Mouse (Mus musculus) large intestine, adult 2 months (tissue): Measurements from ENCODE around the gene Cdkn2aip. TPM values are rescaled to one million over a fixed set of nuclear protein-coding genes. Genes with fewer than 3 reads are reported as not detected.

ENCODE experiments used
- DNase-seq: peaks from one replicate; pipeline ENCODE4 v3.0.0-alpha.2; 2012; ENCODE audit warnings: low read depth, low spot score
- WGBS: fragments of 180-500 bp; shearing (Covaris S2); methylation state at CpG from one replicate; pipeline ENCODE4 v1.1.7; 2018; 5-methylcytosine and 5-hydroxymethylcytosine counted together
- polyA plus RNA-seq: library from polyadenylated mRNA; depleted of rRNA; stranded (reverse); fragments of >200 nt; gene quantifications from 2 replicates; pipeline ENCODE4 v1.2.3, GENCODE M21; 2012; rRNA removed

The Cdkn2aip gene
- 4.3 and 8.2 TPM in 2 replicates for polyA plus RNA-seq

DNA sequence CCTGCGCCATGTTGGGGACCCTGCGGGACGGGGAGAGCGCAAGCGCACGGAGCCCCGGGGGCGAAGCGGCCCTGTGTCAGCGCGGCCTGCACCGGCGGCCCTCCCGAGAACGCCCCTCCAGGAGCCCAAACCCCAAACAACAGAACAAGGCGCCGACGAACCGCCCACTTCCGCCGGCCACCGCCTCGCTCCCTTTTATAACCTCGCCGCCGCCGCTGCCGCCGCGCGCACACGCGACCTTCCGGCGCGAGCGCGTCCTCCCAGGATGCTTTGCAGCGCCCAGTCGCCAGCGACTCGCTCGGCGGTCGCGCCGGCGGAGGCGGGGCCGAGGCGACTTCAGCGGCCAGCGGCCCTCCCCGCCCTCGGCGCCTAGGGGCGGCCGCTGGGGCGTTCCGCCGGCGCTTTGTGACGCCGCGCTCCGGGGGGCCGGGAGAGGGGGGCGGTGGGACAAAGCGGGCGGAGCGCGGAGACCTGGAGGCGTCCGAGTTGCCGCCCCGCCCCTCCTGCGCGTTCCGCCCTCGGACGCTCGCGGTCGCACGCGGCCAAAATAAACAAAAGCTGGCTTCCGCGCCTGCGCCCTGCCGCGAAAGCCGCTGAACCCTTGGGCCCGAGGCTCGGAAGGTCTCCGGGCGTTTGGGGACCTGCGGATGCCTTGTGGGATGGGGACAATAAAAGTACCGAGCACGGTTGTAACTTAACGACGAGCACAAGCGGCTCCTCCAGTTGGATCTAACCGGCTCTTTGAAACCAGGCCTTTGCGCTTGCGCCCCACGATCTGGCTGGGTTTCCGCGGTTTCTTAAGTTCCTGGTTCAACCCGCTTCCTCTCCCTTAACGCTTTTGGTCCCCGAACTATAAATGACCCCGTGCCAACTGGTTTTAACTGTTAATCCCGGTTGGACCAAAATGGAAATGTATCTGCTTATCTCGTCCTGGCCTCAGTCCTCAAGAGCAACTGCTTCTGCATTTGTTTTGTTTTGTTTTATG, at the start of gene Cdkn2aip:
TSS of gene Cdkn2aip (minus strand) at position 172 of the 985 bp plus-strand sequence.
- DNase-seq: peak; percentile 72
- under 1% methylated on average over 105 of the region's 114 CpGs for WGBS

DNA sequence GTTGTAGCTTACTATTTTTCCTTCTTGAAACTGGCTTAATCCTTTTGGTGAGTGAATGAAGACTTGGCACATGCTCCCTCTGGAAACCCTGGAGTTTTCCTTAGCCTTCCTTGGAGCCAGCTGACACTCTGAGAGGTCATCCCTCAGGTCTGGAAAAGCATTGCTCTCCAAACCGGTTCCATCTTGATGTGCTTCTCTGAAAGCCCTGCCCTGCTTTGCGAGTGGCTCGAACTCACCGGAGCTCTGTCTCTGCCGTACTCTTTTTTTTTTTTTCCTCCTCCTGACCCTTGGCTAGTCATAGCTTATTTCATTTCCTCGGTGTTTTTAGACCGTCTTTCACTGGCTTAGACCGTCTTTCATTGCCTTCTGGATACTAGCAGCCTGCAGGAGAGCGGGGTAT, 49.5 kb upstream of the Cdkn2aip start:
- WGBS: 18% methylated on average over 9 of the region's 9 CpGs
- DNase-seq: no peak

DNA sequence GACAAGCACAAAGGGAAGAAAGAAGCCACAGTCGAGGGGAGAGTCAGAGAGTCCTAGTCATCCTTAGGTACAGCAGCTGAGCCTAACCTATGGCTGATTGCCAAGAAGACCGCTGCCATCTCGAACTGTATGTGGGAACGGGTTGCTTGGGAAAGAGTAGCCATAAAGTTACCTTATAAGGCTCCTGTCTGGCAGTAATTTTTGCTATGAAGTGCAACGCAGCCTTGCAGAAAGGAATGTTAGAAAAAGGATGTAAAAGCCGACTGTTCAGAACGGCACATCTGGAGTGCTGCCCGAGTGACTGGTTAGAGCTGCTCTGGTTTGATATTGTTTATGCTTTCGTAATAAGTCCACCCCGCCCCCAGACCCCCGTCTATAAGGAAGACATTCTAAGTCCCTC, 47.0 kb upstream of the Cdkn2aip start:
- DNase-seq: no peak

DNA sequence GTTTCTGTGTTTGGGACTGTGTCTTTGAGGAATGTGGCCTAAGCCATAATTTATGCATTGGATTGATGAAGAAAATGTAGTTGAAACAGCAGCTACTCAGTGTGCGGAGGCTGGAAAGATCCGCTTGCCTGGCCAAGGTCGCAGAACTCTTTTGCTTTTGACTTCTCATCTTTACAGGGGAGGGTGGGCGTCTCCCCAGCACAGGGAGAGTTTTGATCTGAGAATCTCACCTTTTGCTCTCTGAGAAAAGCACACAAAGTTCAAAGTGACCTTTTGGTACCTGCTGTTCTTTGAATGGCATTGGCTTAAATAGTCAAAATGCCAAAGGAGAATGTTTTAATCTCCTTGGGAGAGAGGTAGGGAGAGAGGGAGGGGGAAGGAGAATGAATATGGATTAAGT, 46.5 kb upstream of the Cdkn2aip start:
- 77% methylated on average over 4 of the region's 4 CpGs for WGBS
- DNase-seq: no peak

More for the DNA sequence above, 47.0 kb upstream of the Cdkn2aip start:
- 23% methylated on average over 11 of the region's 11 CpGs for WGBS

DNA sequence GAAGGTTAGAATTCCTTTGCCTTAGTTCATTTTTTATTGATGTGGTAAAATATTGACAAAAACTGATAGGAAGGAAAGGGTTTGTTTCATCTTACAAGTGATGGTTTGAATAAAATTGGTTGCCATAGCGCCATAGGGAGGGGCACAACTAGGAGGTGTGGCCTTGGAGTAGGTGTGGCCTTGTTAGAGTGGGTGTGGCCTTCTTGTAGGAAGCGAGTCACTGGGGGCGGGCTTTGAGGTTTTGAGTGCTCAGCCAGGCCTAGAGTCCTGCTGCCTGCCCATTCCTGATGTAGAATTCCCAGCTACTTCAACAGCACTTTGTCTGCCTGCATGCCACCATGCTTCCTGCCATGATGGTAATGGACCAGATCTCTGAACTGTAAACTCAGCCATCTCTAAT, 39.4 kb upstream of the Cdkn2aip start:
- no peak for DNase-seq
- WGBS: 88% methylated on average over 3 of the region's 3 CpGs

DNA sequence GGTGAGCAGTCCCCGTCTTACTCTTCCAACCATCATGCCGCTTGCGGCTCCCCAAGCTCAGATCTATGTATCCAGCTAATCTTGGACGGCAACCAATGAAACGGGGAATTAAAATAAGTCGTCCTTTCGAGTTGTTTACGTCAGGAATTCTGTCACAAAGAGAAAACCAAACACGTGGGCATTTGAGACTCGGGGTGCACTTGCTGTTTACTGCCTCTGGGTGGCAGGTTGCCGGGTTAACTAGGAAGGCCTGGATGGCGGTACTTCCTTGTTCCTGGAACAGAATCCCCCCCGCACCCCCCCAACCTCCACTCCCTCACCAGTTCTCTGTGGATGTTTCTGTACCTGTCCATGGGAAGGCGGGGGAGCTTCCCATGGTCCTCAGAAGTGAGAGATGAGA, 36.4 kb upstream of the Cdkn2aip start:
- no peak for DNase-seq
- WGBS: 43% methylated on average over 14 of the region's 14 CpGs

DNA sequence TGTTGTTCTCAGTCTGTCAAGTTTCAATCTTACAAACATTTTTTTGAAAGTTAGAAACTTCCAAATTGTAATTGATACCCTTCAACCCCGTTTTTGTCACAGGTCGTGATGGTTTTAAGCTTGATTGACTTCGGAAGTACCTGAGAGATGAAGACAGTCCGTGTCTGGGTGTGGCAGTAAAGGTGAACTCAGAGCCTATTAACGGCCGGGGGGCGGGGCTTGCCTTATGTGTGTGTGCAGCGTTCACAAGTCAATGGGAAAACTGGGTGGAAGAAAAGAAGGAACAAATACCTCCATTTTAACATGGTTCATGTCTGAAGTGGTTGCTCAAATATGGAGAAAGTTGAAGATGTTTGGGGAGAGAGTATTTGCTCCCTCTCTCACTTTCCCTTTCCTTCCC, 35.8 kb upstream of the Cdkn2aip start:
- DNase-seq: peak; percentile 45
- 27% methylated on average over 8 of the region's 8 CpGs for WGBS

DNA sequence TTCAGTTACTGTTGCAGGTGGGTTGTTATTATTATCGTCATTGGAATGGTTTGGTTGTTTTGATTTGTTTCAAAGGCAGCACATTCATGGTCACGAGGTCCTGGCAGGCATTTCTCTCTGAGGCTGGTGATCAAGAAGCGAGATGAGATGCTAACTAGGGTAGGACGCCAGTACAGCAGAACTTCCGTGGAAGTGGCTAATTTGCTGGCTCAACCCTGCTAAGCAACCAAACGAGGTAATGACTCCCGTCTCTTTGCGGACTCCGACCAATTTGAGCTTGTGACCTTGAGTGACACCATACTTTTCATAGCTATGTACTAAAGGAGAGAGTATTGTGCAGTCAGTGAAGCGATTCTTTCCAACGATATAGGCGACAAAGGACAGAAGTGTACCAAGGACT, 32.6 kb upstream of the Cdkn2aip start:
- WGBS: 69% methylated on average over 12 of the region's 12 CpGs
- DNase-seq: no peak

DNA sequence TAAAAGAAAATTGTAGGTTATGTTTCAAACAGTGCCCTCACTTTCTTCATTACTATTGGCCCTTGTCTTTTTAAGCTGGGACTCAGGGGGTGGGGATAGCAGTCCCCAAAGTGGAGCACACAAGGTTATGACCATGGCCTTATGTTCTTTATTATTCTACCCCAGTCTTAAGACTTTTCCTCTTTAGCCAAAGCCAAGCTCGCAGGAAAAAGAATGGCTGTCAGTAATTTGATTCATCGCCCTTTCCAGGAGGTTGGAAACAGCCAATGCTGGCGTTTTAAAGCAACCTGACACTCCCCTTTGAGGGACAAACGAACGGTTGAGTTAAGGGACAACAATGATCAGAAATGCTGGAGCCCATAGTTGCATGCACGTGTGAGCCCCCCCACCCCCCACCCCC, 32.1 kb upstream of the Cdkn2aip start:
- 54% methylated on average over 6 of the region's 6 CpGs for WGBS
- no peak for DNase-seq

DNA sequence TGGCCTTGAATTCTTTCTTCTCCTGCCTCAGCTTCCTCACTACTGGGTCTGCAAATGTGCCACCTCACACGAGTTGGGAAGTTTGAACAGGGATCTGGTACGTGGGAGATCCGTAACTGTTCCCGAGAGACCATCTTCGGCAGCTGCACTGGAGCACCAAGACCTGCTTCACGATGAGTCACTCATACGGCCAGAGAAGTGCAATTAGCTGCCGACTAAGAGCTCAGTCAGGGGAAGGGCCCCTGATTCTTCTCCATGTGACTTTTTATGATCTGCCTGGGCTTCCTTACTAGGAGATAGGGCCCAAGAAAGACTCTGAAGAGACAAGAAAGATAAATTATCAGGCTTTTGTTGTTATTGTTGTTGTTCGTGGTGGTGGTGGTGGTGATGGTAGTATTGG, 31.1 kb upstream of the Cdkn2aip start:
- no peak for DNase-seq
- WGBS: 41% methylated on average over 9 of the region's 9 CpGs

DNA sequence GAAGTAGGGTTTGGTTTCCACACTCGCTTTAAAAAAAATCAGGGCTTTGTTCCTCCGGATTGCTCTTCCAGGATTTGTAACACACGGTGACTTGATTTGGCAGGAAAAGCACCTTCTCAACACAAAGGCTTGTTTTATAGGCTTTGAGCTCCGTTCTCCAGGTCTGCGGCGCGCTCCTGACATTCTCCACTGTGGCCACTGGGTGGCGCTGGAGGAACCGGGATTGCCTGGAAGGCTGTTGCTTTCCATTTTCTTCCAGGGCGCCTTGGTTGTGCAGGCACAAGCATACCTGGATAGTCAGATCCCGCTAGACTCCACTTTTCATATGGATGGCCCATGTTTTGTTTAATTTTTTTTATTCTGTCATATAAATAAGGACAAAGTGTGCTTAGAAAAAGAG, 29.7 kb upstream of the Cdkn2aip start:
- peak; percentile 62 for DNase-seq
- WGBS: 5% methylated on average over 11 of the region's 11 CpGs

DNA sequence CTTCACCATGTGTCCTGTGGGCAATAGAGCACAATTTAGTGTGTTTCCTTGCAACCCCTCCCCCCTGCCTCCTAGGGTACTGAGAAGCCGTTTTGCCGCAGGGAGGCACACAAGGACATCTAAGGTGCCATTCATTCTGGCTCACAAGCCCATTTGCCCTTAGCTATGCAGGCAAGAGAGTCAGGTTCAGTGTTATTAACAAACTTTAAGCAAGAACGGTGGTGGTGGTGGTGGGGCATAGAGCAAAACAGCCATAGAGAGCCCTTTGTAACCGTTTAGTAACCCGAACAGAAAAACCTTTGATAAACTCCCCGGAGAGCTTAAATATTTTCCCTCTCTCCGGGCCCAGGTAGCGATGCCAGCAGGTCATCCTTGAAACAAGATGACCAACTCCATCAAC, 29.3 kb upstream of the Cdkn2aip start:
- WGBS: 26% methylated on average over 8 of the region's 8 CpGs
- no peak for DNase-seq

DNA sequence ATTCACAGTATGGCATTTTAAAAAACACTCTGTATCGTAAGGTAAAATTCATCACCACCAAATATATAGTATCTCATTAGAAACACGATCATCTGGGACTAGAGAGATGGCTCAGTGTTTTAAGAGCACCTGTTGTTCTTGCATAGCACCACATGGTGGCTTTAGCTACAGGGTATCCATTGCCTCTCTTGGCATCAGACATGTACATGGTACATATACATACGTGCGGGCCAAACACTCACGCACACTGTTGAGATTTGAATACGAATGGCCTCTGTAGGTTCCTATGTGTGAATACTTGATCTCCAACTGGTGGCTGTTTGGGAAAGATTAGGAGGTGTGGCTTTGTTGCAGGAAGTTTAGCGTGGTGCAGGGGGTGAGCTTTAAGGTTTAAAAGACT, 28.6 kb upstream of the Cdkn2aip start:
- 81% methylated on average over 7 of the region's 7 CpGs for WGBS
- DNase-seq: no peak

DNA sequence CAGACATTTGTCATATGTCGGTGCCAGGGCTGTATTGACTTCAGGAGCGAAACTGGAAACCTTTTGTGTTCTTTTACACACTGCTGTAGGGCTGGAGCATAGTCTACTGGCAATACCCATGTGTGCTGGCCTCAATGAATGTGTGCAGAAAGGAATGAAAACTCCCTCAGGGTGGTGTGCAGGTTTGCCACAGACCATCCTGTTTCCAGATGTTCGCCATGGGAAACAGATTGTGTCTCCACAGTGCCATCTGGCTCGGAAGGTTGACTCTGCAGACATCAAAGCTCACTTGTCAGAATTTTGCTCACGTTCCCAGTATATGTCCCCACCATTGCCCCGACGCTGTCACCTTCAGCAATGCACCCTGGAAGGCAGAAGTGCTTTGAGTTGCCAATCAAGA, 23.4 kb upstream of the Cdkn2aip start:
- 66% methylated on average over 7 of the region's 7 CpGs for WGBS
- DNase-seq: no peak

DNA sequence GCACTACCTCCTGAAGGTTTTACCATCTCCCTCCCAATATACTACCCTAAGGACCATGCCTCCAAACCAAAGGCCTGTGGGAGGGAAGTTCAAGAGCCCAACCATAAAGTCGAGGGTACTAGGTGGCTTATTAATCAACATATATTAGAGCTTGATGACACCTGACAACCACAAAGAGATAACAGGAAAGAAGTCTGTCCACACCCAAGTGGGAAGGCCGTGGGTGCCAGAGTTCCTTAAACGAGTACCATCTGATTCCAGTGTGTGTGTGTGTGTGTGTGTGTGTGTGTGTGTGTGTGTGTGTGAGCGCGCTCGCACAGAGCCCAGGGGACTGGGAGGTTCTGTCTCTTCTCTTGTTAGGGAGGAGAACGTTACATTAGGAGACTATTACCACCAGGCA, 15.6 kb upstream of the Cdkn2aip start:
- 70% methylated on average over 7 of the region's 7 CpGs for WGBS

DNA sequence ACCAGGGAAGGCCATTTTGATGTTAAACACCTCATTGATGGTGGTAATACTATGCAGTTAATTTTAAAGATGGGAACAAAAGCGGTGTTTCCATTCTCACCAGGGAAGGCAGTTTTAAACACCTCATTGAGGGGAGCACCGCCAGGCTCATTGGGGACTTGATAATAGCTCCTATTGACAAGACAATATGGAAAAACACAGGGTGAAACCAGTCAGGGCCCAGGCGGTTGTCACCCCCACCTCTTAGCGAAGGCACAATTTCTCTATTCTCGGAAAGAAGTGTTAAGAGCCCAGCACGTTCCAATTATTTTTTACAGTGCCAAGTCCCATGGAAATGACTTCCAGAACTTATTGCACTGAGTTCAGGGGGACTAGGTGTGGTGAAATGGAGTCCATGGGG, 13.2 kb upstream of the Cdkn2aip start:
- no peak for DNase-seq
- WGBS: 69% methylated on average over 6 of the region's 6 CpGs

More for the DNA sequence above, 15.6 kb upstream of the Cdkn2aip start:
- DNase-seq: no peak

DNA sequence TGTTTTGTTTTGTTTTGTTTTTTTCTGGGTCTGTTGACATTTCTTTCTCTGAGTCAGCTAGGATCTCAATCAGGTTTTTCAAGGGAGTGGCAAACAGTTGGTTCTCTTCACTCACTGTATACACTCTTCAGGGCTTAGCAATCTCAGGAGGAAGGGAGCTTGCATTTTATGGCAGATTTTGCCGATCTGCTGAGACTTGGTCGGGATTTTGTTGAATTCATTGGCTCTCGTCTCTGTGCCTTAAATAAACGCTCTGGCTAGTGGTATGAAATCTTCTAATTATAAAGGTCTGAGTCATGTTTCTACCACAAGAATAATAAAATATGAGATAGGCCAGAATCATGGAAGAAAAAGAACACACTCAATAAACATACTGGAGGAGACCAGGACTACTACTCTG, 7.9 kb upstream of the Cdkn2aip start:
- DNase-seq: no peak
- 9% methylated on average over 4 of the region's 4 CpGs for WGBS

DNA sequence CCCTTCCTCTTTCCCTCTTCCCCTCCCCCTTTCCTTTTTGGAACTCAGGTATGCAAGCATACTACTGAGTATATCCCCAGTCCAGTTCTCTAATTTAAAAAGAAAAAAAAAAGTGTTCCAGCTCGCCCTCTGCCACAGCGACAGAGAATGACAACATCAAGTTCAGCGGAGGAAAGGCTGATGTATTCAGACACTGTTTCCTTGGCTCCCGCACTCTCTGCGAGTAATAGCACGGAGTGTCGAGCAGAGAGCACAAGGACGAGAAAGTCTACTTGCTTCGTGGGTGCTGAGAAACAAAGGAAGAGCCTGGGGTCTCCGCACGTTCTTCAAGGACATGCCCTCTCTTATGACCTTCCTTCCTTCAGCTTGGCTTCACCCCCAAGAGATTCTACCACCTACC, 4.9 kb upstream of the Cdkn2aip start:
- DNase-seq: no peak
- 59% methylated on average over 11 of the region's 11 CpGs for WGBS

DNA sequence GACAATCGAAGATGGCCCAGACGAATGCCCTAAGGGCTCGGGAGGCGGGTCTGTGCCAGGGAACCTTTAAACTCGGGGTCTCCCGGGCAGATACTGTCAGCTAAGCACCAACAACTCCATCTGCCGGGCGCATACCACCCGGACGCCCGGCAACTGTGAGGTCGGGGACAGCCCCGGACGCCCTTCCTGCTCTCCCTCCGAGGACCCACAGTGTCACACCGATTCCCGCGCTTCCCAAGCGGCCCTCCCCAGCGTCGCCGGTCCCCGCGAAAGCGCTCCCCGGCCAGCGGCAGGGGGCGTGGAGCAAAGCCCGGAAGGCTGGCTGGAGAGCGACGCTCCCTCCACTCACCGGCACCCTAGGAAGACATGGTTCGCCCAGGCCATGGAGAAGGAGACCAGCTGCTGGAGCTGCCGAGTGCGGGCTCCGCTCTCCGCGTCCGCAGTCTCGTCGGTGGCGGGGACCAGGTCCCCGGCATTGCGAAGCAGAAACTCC, 515 bp downstream of the Cdkn2aip start:
- no peak for DNase-seq

DNA sequence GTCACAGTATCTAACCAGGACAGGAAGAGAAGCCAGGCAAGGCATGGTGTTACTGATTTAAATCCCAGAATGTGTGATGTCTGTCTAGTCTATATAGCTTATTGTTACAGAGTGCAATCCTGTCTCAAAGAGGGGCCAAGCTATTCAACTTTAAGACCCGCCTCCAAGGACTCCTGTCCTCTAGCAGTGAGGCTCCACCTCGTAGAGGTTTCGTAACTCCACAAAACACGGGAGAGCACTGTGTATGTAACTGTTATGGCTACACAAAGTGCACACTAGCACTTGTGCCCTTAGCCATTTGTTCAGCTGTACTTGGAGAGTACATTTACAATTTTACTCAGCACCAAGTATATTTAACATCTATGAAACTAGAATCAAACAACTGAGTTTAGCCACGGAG, 5.6 kb downstream of the Cdkn2aip start:
- whole genome bisulfite sequencing: 30% methylated on average over 5 of the region's 5 CpGs
- no peak for DNase-seq

More for the DNA sequence above, 515 bp downstream of the Cdkn2aip start:
- WGBS: under 1% methylated on average over 44 of the region's 44 CpGs

DNA sequence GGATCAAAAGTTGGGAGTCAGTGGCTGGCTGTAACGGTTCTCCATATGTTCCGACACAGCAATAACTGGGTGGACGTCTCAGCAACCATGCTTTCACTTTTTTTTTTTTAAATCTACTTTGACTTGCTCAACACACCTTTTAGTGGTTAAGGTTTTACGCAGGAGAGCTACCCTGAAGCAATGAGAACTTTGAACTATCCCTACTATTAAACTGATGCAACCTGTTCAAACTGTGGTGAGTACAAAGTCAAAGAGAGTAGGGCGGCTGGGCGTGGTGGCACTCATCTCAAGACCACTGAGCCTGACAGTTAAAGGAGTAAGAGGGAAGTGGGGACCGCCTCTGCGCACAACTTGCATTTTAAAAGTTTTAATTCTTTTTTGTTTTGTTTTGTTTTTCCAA, 7.0 kb downstream of the Cdkn2aip start:
- DNase-seq: peak; percentile 65
- WGBS: 38% methylated on average over 8 of the region's 8 CpGs
